Mouse (Mus musculus) CD8-positive naive resting alpha-beta T cell, adult 57 days (primary cell): ENCODE results near the gene Gm2000. TPM values are rescaled to one million over a fixed set of nuclear protein-coding genes. Genes with fewer than 3 reads are reported as not detected.

Experiments
- total RNA-seq: library from RNA; stranded (reverse); gene quantifications from one replicate; pipeline ENCODE4 v1.2.4, GENCODE M21; 2023

The Gm2000 gene
- total RNA-seq = 1,644 TPM

GRCm38 (mm10) chr1:156365740-156366139 is at the start of gene Gm2000:
Gm2000 (plus strand) TSS chr1:156366040.

Other genes with a start within 250 kb of the Gm2000 start
- gene Fam163a, start 161.0 kb upstream of the Gm2000 start, total RNA-seq = not detected
- gene Tdrd5, start 62.4 kb upstream of the Gm2000 start, total RNA-seq = not detected
- gene Nphs2, start 55.3 kb upstream of the Gm2000 start, total RNA-seq = not detected
- 1.8 TPM for gene Axdnd1, start 55.1 kb downstream of the Gm2000 start, total RNA-seq
- 45.1 TPM for gene Soat1, start 108.3 kb downstream of the Gm2000 start, total RNA-seq
- 42.6 TPM for gene Gm10031, start 158.0 kb downstream of the Gm2000 start, total RNA-seq
- gene Abl2, start 192.7 kb downstream of the Gm2000 start, total RNA-seq = 76.3 TPM